ENCODE assay signal across 30 mouse cellular contexts in genomic region chr10:17602446-17602845, GRCm38 (mm10).
DNase-seq lines count a peak whose midpoint lies in the region; ATAC-seq and TF ChIP-seq lines count a peak whose summit lies in the region.
"Had no signal": no experiment of that assay in that cellular context is flagged by ENCODE, and none has a peak within 500 bp of the region (broad histone marks: within the 10 kb centered on the region; RNA-seq: fewer than 3 reads in every experiment).

No protein-coding gene starts in this region.

- H3K9ac ChIP-seq in heart, embryonic 12.5 days, result no peak overlapping the region
- H3K9ac ChIP-seq in lung, embryonic 16.5 days (ENCODE audit: low read length), result no peak overlapping the region
- H3K9ac ChIP-seq in intestine, postnatal 0 days (ENCODE audit: low read depth, low read length), result no peak overlapping the region
- H3K9ac ChIP-seq: embryonic facial prominence, embryonic 12.5 days; embryonic facial prominence, embryonic 15.5 days; forebrain, postnatal 0 days; heart, embryonic 15.5 days; hindbrain, embryonic 14.5 days had no signal

- no peak for TF ChIP-seq POLR2A in lung, adult 2 months (IDR thresholded peaks at IDR 0.05; ENCODE audit: borderline replicate concordance, extremely low read depth, low read depth, low read length)

- WGBS in heart, embryonic 12.5 days, result 24% methylated on average over 2 of the region's 2 CpGs
- 23% methylated on average over 2 of the region's 2 CpGs for WGBS in heart, embryonic 10.5 days
- WGBS in lung, embryonic 16.5 days, result 19% methylated on average over 2 of the region's 2 CpGs
- WGBS in lung, adult 2 months, result 41% methylated on average over 2 of the region's 2 CpGs
- WGBS in intestine, postnatal 0 days, result 18% methylated on average over 2 of the region's 2 CpGs

- DNase-seq in heart, embryonic 10.5 days (ENCODE audit: low spot score), result no peak
- no peak for DNase-seq in lung, adult 2 months
- DNase-seq in 3T3-L1 (ENCODE audit: low read depth, low spot score), result peak; percentile 33
- no peak for DNase-seq in adrenal gland, postnatal 14 days
- DNase-seq in urinary bladder, postnatal 4 days (ENCODE audit: low spot score in 2 of 2), result no peak
- DNase-seq: adrenal gland, postnatal 10 days; B cell, adult 2 months; cerebellum, adult 11 months; cerebellum, adult 2 months; cerebellum, adult 9-11 months; cerebellum, postnatal 25 days; forebrain, postnatal 0 days; gastrocnemius, adult 2 months; gastrocnemius, postnatal 25 days; heart, adult 18-20 months; heart, postnatal 14 days; heart, postnatal 4 days had no signal

- no peak overlapping the region for H3K4me2 ChIP-seq in heart, embryonic 12.5 days
- H3K4me2 ChIP-seq in lung, embryonic 16.5 days (ENCODE audit: low read depth, low read length), result no peak overlapping the region
- no peak overlapping the region for H3K4me2 ChIP-seq in intestine, postnatal 0 days (replicated peaks; ENCODE audit: low read depth)
- H3K4me2 ChIP-seq: embryonic facial prominence, embryonic 12.5 days; embryonic facial prominence, embryonic 15.5 days; heart, embryonic 11.5 days; heart, embryonic 15.5 days; hindbrain, embryonic 14.5 days had no signal

- TF ChIP-seq CTCF in lung, adult 2 months (IDR thresholded peaks at IDR 0.05; ENCODE audit: insufficient read depth, low read length), result no peak
- no peak for TF ChIP-seq CTCF in intestine, postnatal 0 days (IDR thresholded peaks at IDR 0.05; ENCODE audit: low read depth)

- peak; percentile 57 for ATAC-seq in heart, embryonic 12.5 days (ENCODE audit: insufficient number of reproducible peaks, low FRiP score)
- 0 out of 2 replicates have a peak, but pooled peaks have one; percentile 31 for ATAC-seq in lung, embryonic 16.5 days (ENCODE audit: low read depth)
- peak; percentile 72 for ATAC-seq in intestine, postnatal 0 days
- ATAC-seq: forebrain, embryonic 14.5 days; forebrain, postnatal 0 days; hindbrain, postnatal 0 days; Patski had no signal

- no peaks in the 10 kb centered on the region for H3K36me3 ChIP-seq in heart, embryonic 12.5 days
- H3K36me3 ChIP-seq in heart, embryonic 10.5 days, result no peaks in the 10 kb centered on the region
- no peaks in the 10 kb centered on the region for H3K36me3 ChIP-seq in lung, embryonic 16.5 days (ENCODE audit: control insufficient read depth, insufficient read depth, low read length)
- no peaks in the 10 kb centered on the region for H3K36me3 ChIP-seq in intestine, postnatal 0 days (ENCODE audit: control insufficient read depth, insufficient read depth)
- H3K36me3 ChIP-seq: embryonic facial prominence, embryonic 12.5 days; embryonic facial prominence, embryonic 15.5 days; G1E; heart, embryonic 15.5 days had no signal

- H3K4me1 ChIP-seq in heart, embryonic 12.5 days (replicated peaks), result peaks cover 16% of the 10 kb centered on the region
- peaks cover 19% of the 10 kb centered on the region for H3K4me1 ChIP-seq in heart, embryonic 10.5 days
- H3K4me1 ChIP-seq in lung, embryonic 16.5 days (replicated peaks; ENCODE audit: control insufficient read depth, insufficient read depth, low read length), result no peaks in the 10 kb centered on the region
- no peaks in the 10 kb centered on the region for H3K4me1 ChIP-seq in lung, adult 2 months (ENCODE audit: control insufficient read depth, insufficient read depth, low read length)
- 0 out of 2 replicates have a peak, but pooled peaks cover 6% of the 10 kb centered on the region for H3K4me1 ChIP-seq in intestine, postnatal 0 days (replicated peaks; ENCODE audit: control insufficient read depth, insufficient read depth, low read length)
- H3K4me1 ChIP-seq: embryonic facial prominence, embryonic 12.5 days; embryonic facial prominence, embryonic 15.5 days had no signal

- H3K4me3 ChIP-seq in heart, embryonic 12.5 days, result no peak overlapping the region
- no peak overlapping the region for H3K4me3 ChIP-seq in heart, embryonic 10.5 days
- no peak overlapping the region for H3K4me3 ChIP-seq in lung, embryonic 16.5 days (ENCODE audit: low read length)
- H3K4me3 ChIP-seq in lung, adult 2 months (replicated peaks; ENCODE audit: extremely low read depth, low read depth, low read length), result no peak overlapping the region
- no peak overlapping the region for H3K4me3 ChIP-seq in intestine, postnatal 0 days (ENCODE audit: low read depth, low read length)
- H3K4me3 ChIP-seq: embryonic facial prominence, embryonic 12.5 days; embryonic facial prominence, embryonic 15.5 days; gastrocnemius, adult 2 months; heart, embryonic 15.5 days had no signal

- no peaks in the 10 kb centered on the region for H3K9me3 ChIP-seq in heart, embryonic 12.5 days (replicated peaks)
- H3K9me3 ChIP-seq in heart, embryonic 10.5 days, result no peaks in the 10 kb centered on the region
- no peaks in the 10 kb centered on the region for H3K9me3 ChIP-seq in lung, embryonic 16.5 days (ENCODE audit: control insufficient read depth, low read length)
- H3K9me3 ChIP-seq in intestine, postnatal 0 days (ENCODE audit: control insufficient read depth), result no peaks in the 10 kb centered on the region
- H3K9me3 ChIP-seq: embryonic facial prominence, embryonic 12.5 days; embryonic facial prominence, embryonic 15.5 days; G1E; heart, embryonic 15.5 days had no signal

- no peak overlapping the region for H3K27ac ChIP-seq in heart, embryonic 12.5 days (ENCODE audit: poor library complexity, severe bottlenecking)
- H3K27ac ChIP-seq in heart, embryonic 10.5 days, result no peak overlapping the region
- H3K27ac ChIP-seq in lung, embryonic 16.5 days (ENCODE audit: low read length), result no peak overlapping the region
- no peak overlapping the region for H3K27ac ChIP-seq in intestine, postnatal 0 days (ENCODE audit: low read depth, low read length)
- H3K27ac ChIP-seq: embryonic facial prominence, embryonic 12.5 days; embryonic facial prominence, embryonic 15.5 days; gastrocnemius, adult 2 months; heart, embryonic 15.5 days; hindbrain, embryonic 14.5 days; hindbrain, postnatal 0 days had no signal

- H3K27me3 ChIP-seq in heart, embryonic 12.5 days (replicated peaks), result no peaks in the 10 kb centered on the region
- no peaks in the 10 kb centered on the region for H3K27me3 ChIP-seq in heart, embryonic 10.5 days (ENCODE audit: insufficient read depth, poor library complexity, severe bottlenecking)
- no peaks in the 10 kb centered on the region for H3K27me3 ChIP-seq in lung, embryonic 16.5 days (ENCODE audit: control insufficient read depth, insufficient read depth, low read depth, low read length)
- H3K27me3 ChIP-seq in intestine, postnatal 0 days (replicated peaks; ENCODE audit: control insufficient read depth, insufficient read depth, low read length), result no peaks in the 10 kb centered on the region
- H3K27me3 ChIP-seq: CH12.LX; embryonic facial prominence, embryonic 12.5 days; embryonic facial prominence, embryonic 15.5 days; heart, embryonic 15.5 days; Patski had no signal
